Mouse (Mus musculus): ENCODE results near the gene Ascl2.

GRCm38 (mm10) chr7:142958817-142959216 is 10.2 kb downstream of the Ascl2 start:
- no peak for TF ChIP-seq GATA1 (IDR thresholded peaks at IDR 0.05; ENCODE audit: borderline replicate concordance, low read length)
- no peak for TF ChIP-seq FLI1 (IDR thresholded peaks at IDR 0.05; ENCODE audit: low read length)

All from megakaryocyte, embryonic 14.5 days (primary cell).